Mouse (Mus musculus) liver, embryonic 12.5 days (tissue): ENCODE results near the gene Abcc5. TPM values are rescaled to one million over a fixed set of nuclear protein-coding genes. Genes with fewer than 3 reads are reported as not detected.

Experiments used
- ATAC-seq: fragments of 200-750 bp; cut with Nextera tagmentation; 2 replicates; pipeline ENCODE4 v1.8.0; 2017; ENCODE audit warnings: moderate number of reproducible peaks, mild to moderate bottlenecking, moderate library complexity
- H3K27ac ChIP-seq: fragments of 300-500 bp; sonication (generic); 2 replicates; pipeline ENCODE4 v1.5.1; 2016; ENCODE audit warnings: mild to moderate bottlenecking
- H3K27me3 ChIP-seq: fragments of 300-500 bp; sonication (generic); replicated peaks from 2 replicates; pipeline ENCODE4 v1.6.1; 2016; ENCODE audit warnings: mild to moderate bottlenecking, moderate library complexity
- H3K36me3 ChIP-seq: fragments of 300-500 bp; sonication (generic); 2 replicates; pipeline ENCODE4 v1.6.1; 2016; ENCODE audit warnings: mild to moderate bottlenecking, moderate library complexity
- H3K4me1 ChIP-seq: fragments of 300-500 bp; sonication (generic); 2 replicates; pipeline ENCODE4 v1.6.1; 2016
- H3K4me2 ChIP-seq: fragments of 300-500 bp; sonication (generic); 2 replicates; pipeline ENCODE4 v1.6.1; 2016; ENCODE audit warnings: mild to moderate bottlenecking, moderate library complexity
- H3K4me3 ChIP-seq: fragments of 300-500 bp; sonication (generic); 2 replicates; pipeline ENCODE4 v1.5.1; 2016; ENCODE audit warnings: mild to moderate bottlenecking, moderate library complexity
- H3K9ac ChIP-seq: fragments of 300-500 bp; sonication (generic); 2 replicates; pipeline ENCODE4 v1.6.1; 2016; ENCODE audit warnings: mild to moderate bottlenecking, moderate library complexity
- H3K9me3 ChIP-seq: fragments of 300-500 bp; sonication (generic); replicated peaks from 2 replicates; pipeline ENCODE4 v1.6.1; 2016; ENCODE audit warnings: mild to moderate bottlenecking, moderate library complexity
- WGBS: fragments of 180-500 bp; shearing (Covaris S2); methylation state at CpG from one replicate; pipeline ENCODE4 v1.1.7; 2016; ENCODE audit not compliant: insufficient replicate concordance; 5-methylcytosine and 5-hydroxymethylcytosine counted together
- polyA plus RNA-seq: library from polyadenylated mRNA; unstranded; fragments of >200 nt; fragmentation: Nextera tagmentation; extraction: Ambion mirVana; gene quantifications from 2 replicates; pipeline ENCODE4 v1.2.1, GENCODE M21; 2016

The Abcc5 gene
- polyA plus RNA-seq, 1 experiment from 2014 or later, result 28.6 TPM

DNA sequence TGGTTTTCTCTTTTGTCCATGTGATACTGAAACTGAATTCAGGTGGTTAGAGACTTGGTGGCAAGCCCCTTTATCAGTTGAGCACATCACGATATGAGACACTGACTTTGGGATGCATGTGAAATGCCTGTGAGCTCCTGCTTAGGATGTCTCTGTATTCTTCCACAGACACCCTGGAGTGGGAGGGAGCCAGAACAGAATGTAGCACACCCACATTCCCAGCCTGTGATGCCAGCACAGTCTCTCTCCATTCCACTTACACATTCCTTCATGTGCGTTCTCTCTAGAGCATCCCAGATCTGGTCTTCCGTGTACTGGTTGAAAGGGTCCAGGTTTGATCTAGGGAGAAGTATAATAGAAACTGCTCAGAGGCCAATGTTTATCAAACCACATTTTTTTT is 87.6 kb downstream of the Abcc5 start:
- Histone ChIP-seq H3K4me1 (no peaks in the 10 kb centered on the region), H3K4me3 (no peak overlapping the region), H3K9ac (no peak overlapping the region), H3K9me3 (no peaks in the 10 kb centered on the region), H3K4me2 (no peak overlapping the region), H3K36me3 (peaks cover 70% of the 10 kb centered on the region), H3K27ac (no peak overlapping the region), H3K27me3 (no peaks in the 10 kb centered on the region)
- no peak for ATAC-seq
- WGBS, result 87% methylated on average over 3 of the region's 3 CpGs

DNA sequence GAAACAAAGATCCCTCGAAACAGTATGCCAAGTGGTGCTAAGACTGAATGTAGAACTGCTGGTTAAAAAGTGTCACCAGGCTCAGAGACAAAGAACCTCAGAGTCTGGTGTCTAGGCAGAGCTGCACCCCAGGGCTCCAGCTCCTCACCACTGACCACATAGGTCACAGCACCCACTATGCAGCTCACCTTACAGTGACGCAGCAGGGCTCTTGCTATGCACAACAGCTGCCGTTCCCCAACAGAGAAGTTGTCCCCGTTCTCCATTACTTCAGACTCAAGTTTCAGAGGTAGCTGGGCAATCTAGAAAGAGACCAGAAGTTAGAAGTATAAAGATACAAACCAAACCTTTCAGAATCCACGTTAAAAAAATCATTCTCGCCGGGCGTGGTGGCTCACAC is 91.3 kb downstream of the Abcc5 start:
- 82% methylated on average over 8 of the region's 8 CpGs for WGBS
- Histone ChIP-seq H3K36me3 (peaks cover 70% of the 10 kb centered on the region), H3K9me3 (no peaks in the 10 kb centered on the region), H3K27me3 (no peaks in the 10 kb centered on the region), H3K4me1 (no peaks in the 10 kb centered on the region), H3K4me3 (no peak overlapping the region), H3K9ac (no peak overlapping the region), H3K27ac (no peak overlapping the region), H3K4me2 (no peak overlapping the region)
- no peak for ATAC-seq

DNA sequence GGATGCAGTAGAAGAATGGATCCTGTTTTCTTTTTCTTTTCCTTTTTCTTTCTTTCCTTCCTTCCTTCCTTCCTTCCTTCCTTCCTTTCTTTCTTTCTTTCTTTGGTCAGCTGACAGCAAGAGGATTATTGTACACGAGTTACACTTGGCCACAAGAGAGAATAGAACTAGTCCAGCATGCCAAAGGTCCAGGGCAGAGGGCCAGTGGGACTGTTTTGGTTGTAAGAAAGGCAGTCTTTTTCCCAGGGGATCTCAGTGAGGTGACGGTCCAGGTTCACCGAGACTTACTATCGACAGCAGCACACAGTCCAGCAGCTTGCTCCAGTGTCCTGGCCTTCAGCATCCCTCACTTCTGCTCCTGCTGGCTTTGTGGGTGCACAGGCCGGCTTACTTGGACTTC is 97.9 kb downstream of the Abcc5 start:
- Histone ChIP-seq H3K36me3 (peaks cover 18% of the 10 kb centered on the region), H3K9ac (no peak overlapping the region), H3K27ac (no peak overlapping the region), H3K4me3 (no peak overlapping the region), H3K9me3 (no peaks in the 10 kb centered on the region), H3K27me3 (no peaks in the 10 kb centered on the region), H3K4me2 (no peak overlapping the region), H3K4me1 (no peaks in the 10 kb centered on the region)
- ATAC-seq, result no peak
- WGBS, result 77% methylated on average over 5 of the region's 5 CpGs

DNA sequence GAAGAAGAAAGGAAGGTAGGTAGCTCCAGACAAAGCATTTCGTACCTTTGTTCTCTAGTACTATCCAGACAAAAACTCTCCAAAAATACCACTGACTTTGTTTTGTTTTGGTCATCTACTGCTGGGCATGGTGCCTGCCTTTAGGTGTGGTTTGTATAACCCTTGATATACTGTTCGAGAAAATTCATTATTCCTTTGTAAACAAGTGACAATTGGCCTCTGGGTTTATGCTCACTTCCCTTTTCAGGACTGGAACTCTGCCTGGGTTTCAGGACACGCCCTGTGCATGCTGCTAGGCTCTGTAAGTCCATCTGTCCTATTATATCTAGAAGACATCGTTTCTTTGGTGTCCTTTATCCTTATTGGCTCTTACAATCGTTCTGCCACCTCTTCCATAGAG is 100.9 kb downstream of the Abcc5 start, which contains the start of gene Cyp2ab1:
Cyp2ab1 (minus strand) TSS at position 119 of the 400 bp plus-strand sequence.
- no peak within 1 kb of the TSS for H3K4me3 ChIP-seq
- H3K27ac ChIP-seq, result no peak within 1 kb of the TSS
- no peaks in the 10 kb centered on the region for H3K4me1 ChIP-seq
- no peaks in the 10 kb centered on the region for H3K27me3 ChIP-seq
- no peaks in the 10 kb centered on the region for H3K9me3 ChIP-seq
- H3K4me2 ChIP-seq, result no peak within 1 kb of the TSS
- no peak for ATAC-seq
- no peak within 1 kb of the TSS for H3K9ac ChIP-seq
- WGBS, result 49% methylated on average over 5 of the region's 5 CpGs
- H3K36me3 ChIP-seq, result no peaks in the 10 kb centered on the region; the same call in 1 of the 2 replicates

DNA sequence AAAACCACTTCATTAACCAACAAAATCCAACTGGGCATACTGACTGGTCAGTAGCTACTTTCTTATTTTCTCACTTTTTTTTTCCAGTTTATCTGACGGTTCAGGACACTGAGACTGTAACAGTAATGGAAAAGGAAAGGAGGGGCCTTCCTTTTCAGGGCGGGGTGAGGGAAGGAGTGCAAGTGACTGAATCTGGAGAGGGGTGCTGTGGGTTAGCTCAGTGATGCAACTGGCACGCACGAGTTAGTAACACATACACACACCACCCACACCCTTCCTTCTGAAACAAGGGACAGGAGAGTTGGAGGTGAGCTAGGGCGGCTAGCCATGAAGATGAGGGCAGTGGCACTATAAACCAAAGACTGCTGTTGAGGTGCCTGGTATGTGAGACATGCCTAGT is 102.3 kb downstream of the Abcc5 start:
- WGBS, result 43% methylated on average over 5 of the region's 5 CpGs
- H3K4me1 ChIP-seq, result no peaks in the 10 kb centered on the region
- ATAC-seq, result no peak
- H3K36me3 ChIP-seq, result no peaks in the 10 kb centered on the region
- H3K27ac ChIP-seq, result no peak overlapping the region
- H3K9ac ChIP-seq, result no peak overlapping the region
- no peak overlapping the region for H3K4me3 ChIP-seq
- no peak overlapping the region for H3K4me2 ChIP-seq
- no peaks in the 10 kb centered on the region for H3K9me3 ChIP-seq
- no peaks in the 10 kb centered on the region for H3K27me3 ChIP-seq

DNA sequence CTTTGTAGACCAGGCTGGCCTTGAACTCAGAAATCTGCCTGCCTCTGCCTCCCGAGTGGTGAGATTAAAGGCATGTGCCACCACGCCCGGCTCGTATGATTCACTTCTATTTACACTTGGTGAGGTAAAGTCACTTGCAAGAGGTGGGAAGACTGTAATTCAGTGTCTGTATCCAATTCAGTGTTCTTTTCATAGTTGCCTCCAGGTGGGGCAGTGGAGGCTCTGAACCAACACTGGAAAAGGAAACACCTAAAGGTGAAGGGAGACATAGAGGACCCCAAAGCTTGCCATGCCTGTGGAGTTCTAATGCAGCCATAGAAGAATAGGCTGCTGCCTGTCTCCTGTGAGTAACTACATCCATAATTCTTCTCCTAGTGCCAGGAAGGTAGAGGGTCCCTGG is 103.9 kb downstream of the Abcc5 start:
- no peaks in the 10 kb centered on the region for H3K4me1 ChIP-seq
- no peak for ATAC-seq
- no peak overlapping the region for H3K4me3 ChIP-seq
- H3K27ac ChIP-seq, result no peak overlapping the region
- no peaks in the 10 kb centered on the region for H3K27me3 ChIP-seq
- no peaks in the 10 kb centered on the region for H3K36me3 ChIP-seq
- no peaks in the 10 kb centered on the region for H3K9me3 ChIP-seq
- 74% methylated on average over 4 of the region's 4 CpGs for WGBS
- no peak overlapping the region for H3K4me2 ChIP-seq
- H3K9ac ChIP-seq, result no peak overlapping the region

DNA sequence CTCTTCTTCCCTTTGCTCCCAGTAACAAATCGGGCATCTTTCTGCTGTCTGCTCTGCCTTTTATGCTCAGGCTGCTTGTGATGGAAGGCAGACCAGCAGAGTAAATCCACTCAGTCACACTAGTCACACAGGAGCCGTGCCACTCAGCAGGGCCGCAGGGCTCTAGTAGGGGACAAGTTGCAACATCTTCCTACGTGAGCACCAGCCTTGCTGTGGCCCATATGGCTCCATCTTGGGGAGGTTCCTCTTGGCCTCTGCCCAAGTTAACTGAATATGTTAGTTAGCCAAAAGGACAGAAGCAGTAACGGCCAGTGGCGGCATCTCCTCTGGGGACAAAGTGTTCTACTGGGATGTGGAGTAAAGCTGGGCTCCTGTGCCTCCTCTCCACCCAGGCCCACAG is 109.4 kb downstream of the Abcc5 start:
- Histone ChIP-seq H3K4me1 (no peaks in the 10 kb centered on the region), H3K27me3 (no peaks in the 10 kb centered on the region), H3K9ac (no peak overlapping the region), H3K9me3 (no peaks in the 10 kb centered on the region), H3K27ac (no peak overlapping the region), H3K4me2 (no peak overlapping the region), H3K4me3 (no peak overlapping the region), H3K36me3 (no peaks in the 10 kb centered on the region)
- no peak for ATAC-seq
- WGBS, result 70% methylated on average over 6 of the region's 6 CpGs

DNA sequence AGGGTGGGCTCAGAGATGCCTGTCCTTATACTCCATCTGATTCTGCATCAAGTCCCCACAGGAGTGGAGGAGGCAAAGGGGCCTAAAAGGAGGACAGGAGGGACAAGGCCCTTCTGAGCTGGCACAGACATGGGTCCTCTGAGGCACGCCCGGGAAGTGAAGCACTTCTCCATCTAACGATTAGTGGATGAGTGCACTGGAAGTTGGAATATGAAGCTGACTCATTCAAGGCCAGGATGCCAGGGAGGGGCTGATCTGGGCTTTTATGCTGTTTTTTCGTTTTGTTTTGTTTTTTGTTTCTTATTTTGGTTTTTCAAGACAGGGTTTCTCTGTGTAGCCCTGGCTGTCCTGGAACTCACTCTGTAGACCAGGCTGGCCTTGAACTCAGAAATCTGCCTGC is 110.9 kb downstream of the Abcc5 start:
- Histone ChIP-seq H3K27me3 (no peaks in the 10 kb centered on the region), H3K27ac (no peak overlapping the region), H3K9ac (no peak overlapping the region), H3K4me2 (no peak overlapping the region), H3K4me3 (no peak overlapping the region), H3K9me3 (no peaks in the 10 kb centered on the region), H3K4me1 (no peaks in the 10 kb centered on the region), H3K36me3 (no peaks in the 10 kb centered on the region)
- ATAC-seq, result no peak
- WGBS, result 64% methylated on average over 4 of the region's 4 CpGs

DNA sequence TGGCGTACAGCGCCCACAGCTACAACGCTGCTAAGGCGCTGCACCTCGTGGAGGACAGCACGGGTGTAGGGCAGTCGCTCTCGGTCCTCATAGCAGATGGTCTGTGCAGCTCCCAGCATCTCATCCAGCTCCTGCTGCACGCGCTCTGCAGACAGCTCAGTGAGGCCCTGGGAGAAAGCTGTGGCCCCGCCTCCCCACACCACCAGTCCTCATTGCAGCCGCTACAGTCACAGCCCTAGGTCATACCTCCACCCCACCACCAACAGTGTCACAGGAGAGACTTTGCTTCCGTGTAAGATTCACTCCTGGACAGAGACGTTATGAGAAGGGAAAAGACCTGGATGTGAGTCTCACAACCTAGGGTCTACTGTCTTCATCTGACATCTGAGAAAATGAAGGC is 113.9 kb downstream of the Abcc5 start:
- no peak overlapping the region for H3K4me3 ChIP-seq
- no peaks in the 10 kb centered on the region for H3K27me3 ChIP-seq
- no peak overlapping the region for H3K4me2 ChIP-seq
- 55% methylated on average over 14 of the region's 14 CpGs for WGBS
- no peaks in the 10 kb centered on the region for H3K4me1 ChIP-seq
- no peaks in the 10 kb centered on the region for H3K36me3 ChIP-seq
- no peak overlapping the region for H3K9ac ChIP-seq
- ATAC-seq, result no peak
- H3K9me3 ChIP-seq, result no peaks in the 10 kb centered on the region
- no peak overlapping the region for H3K27ac ChIP-seq

DNA sequence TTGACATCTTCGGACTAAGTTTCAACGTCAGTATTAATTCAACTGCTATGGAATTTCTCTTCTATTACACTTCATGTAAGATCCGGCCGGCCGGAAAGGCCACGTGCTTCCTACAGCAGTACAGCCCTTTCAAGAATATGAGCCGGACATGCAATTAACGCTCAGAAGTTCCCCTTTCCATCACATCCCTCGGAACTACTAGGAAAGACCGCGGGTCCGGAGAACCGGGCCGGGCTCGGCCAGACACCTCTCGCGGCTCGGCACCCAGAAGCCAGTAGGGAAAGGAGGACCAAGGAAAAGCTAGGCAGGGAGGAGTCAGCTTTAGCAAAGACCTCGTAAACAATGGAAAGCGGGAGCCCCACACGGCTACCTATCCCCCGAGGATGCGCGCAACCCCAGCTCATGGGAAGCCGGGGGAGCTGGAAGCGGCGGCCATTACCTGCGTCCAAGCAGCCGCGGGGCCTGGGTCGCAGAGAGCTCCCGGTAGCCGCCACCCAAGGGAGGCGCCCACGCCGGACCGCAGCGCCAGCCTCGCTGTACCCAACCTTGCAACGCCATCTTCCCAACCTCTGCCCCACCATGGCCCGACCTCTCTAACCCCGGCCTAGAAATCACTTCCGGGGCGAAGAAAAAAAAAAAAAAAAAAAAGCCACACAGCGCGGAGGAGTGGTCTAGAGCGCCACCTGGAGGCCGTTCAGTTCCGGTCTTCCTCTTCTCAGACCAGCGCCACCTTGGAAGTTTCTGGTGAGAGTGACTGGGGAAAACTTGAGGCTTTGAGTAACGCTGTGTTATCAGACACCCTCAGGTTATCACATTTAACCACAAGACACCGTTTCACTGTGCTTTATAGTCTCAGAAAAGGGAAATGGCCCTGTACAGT is 124.2 kb downstream of the Abcc5 start, which contains the start of gene Parl:
Parl (minus strand) TSS at position 618 of the 880 bp plus-strand sequence.
- ATAC-seq, result peak; percentile 93
- under 1% methylated on average over 52 of the region's 52 CpGs for WGBS
- peaks cover 15% of the 10 kb centered on the region for H3K36me3 ChIP-seq
- H3K9ac ChIP-seq, result peak within 1 kb of the TSS; percentile 87
- H3K4me1 ChIP-seq, result peaks cover 26% of the 10 kb centered on the region
- H3K4me3 ChIP-seq, result peak within 1 kb of the TSS; percentile 94
- H3K27me3 ChIP-seq, result no peaks in the 10 kb centered on the region
- peak within 1 kb of the TSS; percentile 84 for H3K4me2 ChIP-seq
- H3K27ac ChIP-seq, result peak within 1 kb of the TSS; percentile 69
- no peaks in the 10 kb centered on the region for H3K9me3 ChIP-seq

DNA sequence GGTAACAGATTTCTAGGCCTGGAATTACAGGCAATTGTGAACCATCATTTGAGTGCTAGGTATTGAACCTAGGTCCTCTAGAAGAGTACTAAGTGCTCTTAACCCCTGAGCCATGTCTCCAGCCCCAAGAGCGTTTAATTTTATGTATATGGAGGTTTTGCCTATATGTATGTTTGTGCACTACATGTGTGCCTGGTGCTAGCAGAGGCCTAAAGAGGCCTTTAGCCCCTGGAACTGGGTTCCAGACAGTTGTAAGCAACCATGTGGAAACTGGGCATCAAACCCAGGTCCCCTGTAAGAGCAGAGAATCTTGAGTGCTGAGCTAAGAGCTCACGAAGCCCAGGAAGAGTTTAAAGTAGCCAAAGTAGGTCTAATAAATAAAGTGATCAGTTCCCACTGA is 126.1 kb downstream of the Abcc5 start:
- Histone ChIP-seq H3K27ac (no peak overlapping the region), H3K9ac (no peak overlapping the region), H3K4me3 (peak overlapping the region; percentile 94; the same call in 1 of the 2 replicates), H3K4me1 (peaks cover 26% of the 10 kb centered on the region), H3K36me3 (peaks cover 33% of the 10 kb centered on the region), H3K9me3 (no peaks in the 10 kb centered on the region), H3K4me2 (no peak overlapping the region), H3K27me3 (no peaks in the 10 kb centered on the region)
- no peak for ATAC-seq
- 82% methylated on average over 2 of the region's 2 CpGs for WGBS
